Mouse (Mus musculus): ENCODE results near the gene Tmem126a. TPM values are rescaled to one million over a fixed set of nuclear protein-coding genes. Genes with fewer than 3 reads are reported as not detected.

The Tmem126a gene
- polyA plus RNA-seq (2015; fragmentation: Nextera tagmentation; extraction: Ambion mirVana), result 60.0 and 67.6 TPM in 2 replicates

DNA sequence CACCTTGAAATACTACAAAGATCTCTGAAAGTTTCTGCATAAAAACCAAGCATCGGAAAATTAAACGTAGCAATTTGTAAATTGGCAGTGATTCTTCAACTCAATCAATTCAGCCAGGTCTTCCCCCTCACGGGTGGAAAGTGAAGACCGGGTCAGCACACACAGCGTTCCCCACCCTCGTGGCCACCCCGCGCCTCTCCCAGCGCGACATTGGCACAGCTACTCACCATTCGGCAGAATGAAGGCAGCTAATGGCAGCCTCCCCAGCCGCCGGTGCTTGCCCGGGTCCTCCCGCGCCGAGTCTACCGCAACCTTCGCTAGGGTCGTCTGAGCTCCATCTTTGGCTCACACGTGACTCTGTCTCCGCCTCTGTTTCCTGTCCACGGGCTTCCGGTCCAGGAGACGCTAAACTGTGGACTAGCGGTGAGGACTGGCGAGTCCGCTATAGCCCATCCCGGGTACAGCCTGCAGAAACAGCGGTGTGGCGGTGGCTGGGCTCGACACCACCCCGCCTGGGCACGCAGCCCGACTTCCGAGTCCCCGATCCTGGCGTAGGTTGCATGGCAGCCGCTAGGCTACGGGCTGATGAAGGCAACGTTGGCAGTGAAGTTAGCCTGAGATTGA, at the start of gene Tmem126a:
Gene Tmem126a, minus strand, starts transcription at position 385 of the 624 bp plus-strand sequence.
- peak; percentile 73 for DNase-seq (ENCODE audit: low spot score)

DNA sequence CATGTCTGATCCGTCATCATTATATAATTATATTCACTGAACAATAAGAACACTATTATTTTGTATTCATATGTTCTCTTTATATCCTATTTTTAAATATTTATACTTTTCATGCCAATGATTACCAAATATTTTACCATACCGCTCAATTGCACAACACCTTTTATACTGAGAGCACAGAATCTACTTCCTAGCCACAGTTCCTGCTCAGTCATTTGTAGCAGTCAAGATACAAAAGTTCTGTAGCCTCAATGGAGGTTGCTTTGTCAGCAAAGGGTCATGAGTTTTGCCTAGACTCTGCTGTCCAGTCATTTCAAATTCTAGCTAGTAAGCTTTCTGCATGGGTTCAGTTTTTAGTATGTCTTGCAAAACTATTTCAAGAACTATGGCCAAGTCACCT, 25.6 kb upstream of the Tmem126a start:
- DNase-seq (ENCODE audit: low spot score), result no peak

GRCm38 (mm10) chr7:90476313-90477245, 19.6 kb upstream of the Tmem126a start, which contains the start of gene Dlg2:
Gene Dlg2 (plus strand): TSS chr7:90476672.
- DNase-seq (ENCODE audit: low spot score), result no peak

DNA sequence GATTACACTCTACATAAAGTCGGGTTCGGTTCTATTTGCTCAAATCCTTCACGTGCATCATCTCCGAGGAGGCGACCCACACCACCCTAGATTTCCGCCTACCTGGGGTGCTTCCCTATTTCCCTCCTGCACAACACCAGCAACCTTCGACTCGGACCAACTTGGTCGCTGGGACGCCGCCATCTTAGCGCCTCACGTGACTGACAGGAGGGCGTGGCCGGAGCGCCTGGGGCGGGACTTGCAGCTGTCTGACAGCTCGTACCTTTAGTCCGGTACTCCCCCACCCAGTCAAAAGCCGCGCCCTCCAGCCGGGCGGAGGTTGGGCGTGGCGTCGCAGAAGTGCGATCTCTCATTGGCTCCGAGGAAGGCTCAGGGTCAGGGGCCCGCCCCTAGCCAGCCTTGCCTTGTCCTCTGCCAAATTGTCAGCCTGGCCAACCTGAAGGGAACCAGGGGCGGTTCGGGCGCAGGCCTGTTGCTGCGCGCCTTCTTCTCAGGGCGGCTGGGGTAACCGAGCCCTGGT, 18.8 kb upstream of the Tmem126a start, which contains the start of gene Tmem126b:
Gene Tmem126b, minus strand, starts transcription at position 209 of the 520 bp plus-strand sequence.
- DNase-seq (ENCODE audit: low spot score), result peak; percentile 98

DNA sequence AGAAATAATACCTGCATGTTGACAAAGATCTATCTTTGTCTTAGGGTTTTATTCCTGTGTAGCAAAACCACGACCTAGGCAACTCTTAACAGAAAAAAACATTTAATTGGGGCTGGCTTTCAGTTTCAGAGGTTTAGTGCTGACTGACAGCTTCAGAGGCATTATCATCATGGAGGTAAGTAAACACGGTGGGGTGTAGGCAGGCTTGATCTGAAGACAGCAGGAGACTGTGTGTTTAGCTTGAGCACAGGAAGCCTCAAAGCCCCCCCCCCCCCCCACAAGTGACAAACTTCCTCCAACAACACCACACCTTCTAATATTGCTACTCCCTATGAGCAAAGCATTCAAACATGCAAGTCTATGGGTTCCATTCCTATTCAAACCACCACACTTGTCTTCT, 16.5 kb upstream of the Tmem126a start:
- DNase-seq (ENCODE audit: low spot score), result no peak

GRCm38 (mm10) chr7:90461441-90461840, 4.4 kb upstream of the Tmem126a start:
- DNase-seq (ENCODE audit: low spot score), result no peak

GRCm38 (mm10) chr7:90460930-90461329, 3.9 kb upstream of the Tmem126a start:
- DNase-seq (ENCODE audit: low spot score), result peak; percentile 59

DNA sequence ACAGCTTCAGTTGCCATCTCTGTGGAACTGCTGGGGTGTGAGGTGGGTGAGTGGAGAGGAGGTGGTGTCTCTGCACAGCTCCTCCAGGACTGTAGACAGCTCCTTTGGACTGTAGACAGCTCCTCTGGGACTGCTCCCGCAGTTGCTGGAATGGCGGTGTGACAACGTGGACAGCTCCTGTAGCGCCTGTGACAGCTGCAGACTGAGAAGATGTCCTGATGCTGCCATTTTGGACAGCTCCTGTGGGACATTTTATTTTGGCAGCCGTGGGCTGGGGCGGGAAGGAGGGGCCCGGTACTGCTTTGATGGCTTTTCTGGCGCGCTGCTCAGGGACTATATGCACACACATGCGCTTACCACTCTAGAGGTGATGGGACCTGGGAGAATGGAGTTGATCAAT, 3.3 kb upstream of the Tmem126a start:
- DNase-seq (ENCODE audit: low spot score), result no peak

DNA sequence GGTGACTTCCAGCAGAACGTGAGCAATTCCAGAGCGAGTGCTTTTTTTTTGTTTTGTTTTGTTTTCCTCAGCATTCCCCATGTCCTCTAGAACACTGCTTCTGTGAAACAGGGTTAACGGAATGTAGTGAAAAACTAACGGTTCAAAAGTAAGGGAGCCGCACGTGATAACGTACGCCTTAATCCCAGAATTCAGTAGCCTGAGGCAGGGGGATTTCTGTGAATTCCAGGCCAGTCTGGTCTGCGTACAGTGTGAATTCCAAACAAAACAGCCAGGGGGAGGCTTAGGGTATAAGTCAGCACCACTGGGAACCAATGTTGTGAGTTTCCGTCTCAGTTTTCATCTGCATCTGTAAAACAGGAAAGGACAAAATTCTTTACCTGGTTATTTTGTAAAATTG, 488 bp upstream of the Tmem126a start:
- no peak for DNase-seq (ENCODE audit: low spot score)

DNA sequence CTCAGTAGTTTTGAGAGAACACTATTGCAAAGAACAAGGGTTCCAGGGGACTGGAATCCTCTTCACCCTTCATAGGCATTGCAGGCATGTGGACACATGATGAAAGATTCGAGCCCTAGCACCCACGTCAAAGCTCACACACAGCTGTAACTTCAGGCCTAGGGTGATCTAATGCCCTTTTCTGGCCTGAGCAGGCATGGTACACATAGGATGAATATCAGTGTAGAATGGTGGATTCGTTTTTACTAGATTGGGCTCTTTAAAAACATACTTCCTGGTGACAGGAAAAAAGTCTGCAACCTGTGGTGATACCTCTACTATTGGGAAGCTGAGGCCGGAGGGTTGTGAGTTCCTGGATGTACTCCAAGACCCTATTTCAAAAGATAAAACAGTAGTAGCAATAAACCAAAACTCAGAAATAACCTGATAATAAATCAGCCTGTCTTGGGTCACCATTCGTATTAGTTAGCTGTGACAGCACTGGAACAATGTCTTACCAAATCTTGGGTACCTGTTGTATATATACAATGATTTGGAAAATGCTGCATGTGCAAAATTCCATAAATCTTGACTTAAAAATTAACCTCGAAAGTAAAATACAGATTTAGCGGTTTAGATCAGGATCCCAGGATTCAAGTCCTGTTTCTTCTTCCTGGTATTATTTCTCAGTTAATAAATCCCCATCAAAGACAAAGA, 732 bp downstream of the Tmem126a start:
- no peak for DNase-seq (ENCODE audit: low spot score)

GRCm38 (mm10) chr7:90444206-90444605, 12.8 kb downstream of the Tmem126a start:
- DNase-seq (ENCODE audit: low spot score), result peak; percentile 26

GRCm38 (mm10) chr7:90443101-90444091, 13.6 kb downstream of the Tmem126a start:
- DNase-seq (ENCODE audit: low spot score), result peak; percentile 56

- DNase-seq (ENCODE audit: low spot score), result peak; percentile 97
Observed at GRCm38 (mm10) chr7:90442518-90443080, 14.4 kb downstream of the Tmem126a start, which contains the start of gene Crebzf. Gene Crebzf (plus strand): TSS chr7:90442729.

DNA sequence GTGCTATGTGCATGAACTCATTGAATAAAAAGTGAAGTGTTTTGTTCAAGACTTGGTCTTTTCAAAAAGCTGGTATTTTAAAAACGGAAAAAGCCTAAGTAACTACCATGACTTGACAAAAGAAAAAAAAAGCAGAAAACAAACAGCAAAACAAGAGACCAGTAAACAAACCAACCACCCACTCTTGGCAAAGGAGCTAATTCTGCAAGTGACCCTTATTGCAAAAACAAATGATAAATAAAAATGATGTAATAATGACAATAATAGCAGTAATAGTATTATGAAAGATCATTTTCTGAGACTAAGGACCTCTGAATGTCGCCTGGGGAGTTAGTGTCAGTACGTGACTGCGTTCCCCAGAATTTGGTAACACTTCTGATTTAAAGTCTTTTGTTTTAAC, 15.0 kb downstream of the Tmem126a start:
- DNase-seq (ENCODE audit: low spot score), result no peak

- no peak for DNase-seq (ENCODE audit: low spot score)
Observed at GRCm38 (mm10) chr7:90440044-90440443, 17.0 kb downstream of the Tmem126a start.

- no peak for DNase-seq (ENCODE audit: low spot score)
Observed at GRCm38 (mm10) chr7:90432221-90432620, 24.8 kb downstream of the Tmem126a start.

- no peak for DNase-seq (ENCODE audit: low spot score)
Observed at GRCm38 (mm10) chr7:90427006-90427405, 30.0 kb downstream of the Tmem126a start.

- DNase-seq (ENCODE audit: low spot score), result peak; percentile 41
Observed at GRCm38 (mm10) chr7:90426020-90427001, 30.7 kb downstream of the Tmem126a start, which contains the start of gene Ccdc89. Gene Ccdc89 (plus strand): TSS chr7:90426577.
